Mouse (Mus musculus): ENCODE results near the gene Parp12. TPM values are rescaled to one million over a fixed set of nuclear protein-coding genes. Genes with fewer than 3 reads are reported as not detected.

The Parp12 gene
- polyA plus RNA-seq, 1 experiment from 2014 or later, result 7.1 TPM

DNA sequence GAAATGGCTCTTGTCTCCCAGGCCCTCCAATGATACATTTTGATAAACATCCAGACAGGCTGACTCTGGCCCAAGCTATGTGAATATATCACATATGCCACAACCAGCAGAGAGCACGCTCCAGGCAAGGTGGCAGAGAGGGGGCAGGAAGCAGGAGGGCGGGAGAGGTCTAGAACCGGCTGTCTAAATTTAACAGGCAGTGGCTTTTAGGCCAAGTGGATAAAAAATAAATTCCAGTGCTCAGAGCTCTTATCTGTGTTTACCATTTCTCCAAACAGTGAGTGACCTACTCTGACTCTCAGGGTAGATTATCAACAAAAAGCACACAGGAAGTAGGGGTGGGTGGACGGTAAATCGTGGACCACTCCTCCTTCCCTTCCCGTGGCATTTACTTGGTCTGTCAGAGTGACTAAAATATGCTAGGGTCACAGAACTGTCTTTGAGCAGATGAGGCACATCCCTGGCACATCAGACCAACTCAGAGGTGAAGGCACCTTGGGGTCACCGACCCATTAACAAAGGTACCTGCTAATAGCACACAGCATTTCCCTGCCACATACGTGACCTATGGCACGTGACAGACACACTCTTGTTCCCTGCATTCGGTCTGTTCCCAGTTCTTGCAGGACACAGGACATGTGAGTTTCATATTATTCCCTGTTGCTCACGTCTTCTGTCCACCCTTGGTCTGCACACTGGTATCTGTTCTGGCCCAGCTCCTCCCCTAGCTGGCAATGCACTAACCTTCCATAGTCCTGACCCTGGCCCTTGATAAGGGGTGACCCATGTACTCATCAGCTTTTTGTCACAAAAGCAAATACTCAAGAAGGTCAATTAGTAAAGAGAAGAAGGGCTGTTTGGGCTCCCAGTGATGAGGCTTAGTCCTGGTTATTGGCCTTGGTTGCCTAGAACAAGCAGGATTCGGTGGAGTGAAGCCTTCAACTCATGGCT, 58.3 kb downstream of the Parp12 start:
- Histone ChIP-seq H3K9ac (replicated peaks; ENCODE audit: low read length) (no peak overlapping the region), H3K27ac (ENCODE audit: low read length) (peak overlapping the region; percentile 80), H3K27me3 (ENCODE audit: insufficient read depth, low read length) (no peaks in the 10 kb centered on the region), H3K36me3 (ENCODE audit: insufficient read depth, low read length) (no peaks in the 10 kb centered on the region), H3K4me2 (replicated peaks; ENCODE audit: low read depth, low read length) (no peak overlapping the region), H3K9me3 (ENCODE audit: low read length) (no peaks in the 10 kb centered on the region), H3K4me3 (ENCODE audit: low read length) (no peak overlapping the region), H3K4me1 (ENCODE audit: insufficient read depth, low read length) (peaks cover 26% of the 10 kb centered on the region)
- 51% methylated on average over 12 of the region's 12 CpGs for WGBS
- ATAC-seq (ENCODE audit: low FRiP score, low TSS enrichment), result peak; percentile 53

DNA sequence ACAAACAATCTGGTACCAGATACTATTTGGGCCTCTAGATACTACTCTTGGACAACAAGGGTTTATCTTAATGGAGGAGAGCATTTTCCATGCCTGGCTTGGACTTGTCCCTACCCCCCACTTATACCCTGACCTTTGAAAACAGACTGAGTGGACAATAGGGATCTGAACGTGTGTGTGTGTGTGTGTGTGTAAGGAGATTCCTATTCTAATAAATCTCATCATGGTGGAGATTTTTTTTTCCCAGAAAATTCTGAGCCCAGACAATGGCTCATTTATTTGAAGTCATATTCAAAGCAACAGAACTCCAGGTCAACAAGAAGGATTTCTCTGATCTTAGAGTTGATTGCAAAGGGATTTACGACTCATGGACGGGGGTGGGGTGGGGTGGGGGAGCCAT, 59.2 kb downstream of the Parp12 start:
- no peak for ATAC-seq (ENCODE audit: low FRiP score, low TSS enrichment)
- H3K4me2 ChIP-seq (replicated peaks; ENCODE audit: low read depth, low read length), result no peak overlapping the region
- peak overlapping the region; percentile 80 for H3K27ac ChIP-seq (ENCODE audit: low read length)

DNA sequence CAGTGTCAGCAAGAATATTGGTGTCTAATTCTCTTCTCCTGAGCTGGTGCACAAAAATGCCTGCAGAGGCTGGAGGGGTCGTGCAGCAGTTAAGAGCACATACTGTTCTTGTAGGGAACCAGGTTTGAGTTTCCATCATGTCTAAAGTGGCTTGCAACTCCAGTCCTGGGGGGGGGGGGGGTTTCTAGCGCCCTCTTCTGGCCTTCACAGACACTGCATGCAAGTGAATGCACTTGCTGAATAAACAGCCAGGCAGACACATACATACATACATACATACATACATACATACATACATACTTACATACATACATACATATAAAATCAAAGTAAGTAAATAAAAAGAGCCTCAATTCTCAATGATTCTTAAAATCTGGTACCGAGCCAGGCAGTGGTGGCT, 59.8 kb downstream of the Parp12 start:
- no peak overlapping the region for H3K4me3 ChIP-seq (ENCODE audit: low read length)
- peaks cover 29% of the 10 kb centered on the region for H3K4me1 ChIP-seq (ENCODE audit: insufficient read depth, low read length)
- H3K4me2 ChIP-seq (replicated peaks; ENCODE audit: low read depth, low read length), result no peak overlapping the region
- H3K9me3 ChIP-seq (ENCODE audit: low read length), result no peaks in the 10 kb centered on the region
- no peaks in the 10 kb centered on the region for H3K36me3 ChIP-seq (ENCODE audit: insufficient read depth, low read length)
- 60% methylated on average over 3 of the region's 3 CpGs for WGBS
- ATAC-seq (ENCODE audit: low FRiP score, low TSS enrichment), result no peak
- 0 out of 2 replicates have a peak, but pooled peaks cover 4% of the 10 kb centered on the region for H3K27me3 ChIP-seq (ENCODE audit: insufficient read depth, low read length)
- H3K27ac ChIP-seq (ENCODE audit: low read length), result peak overlapping the region; percentile 18; the same call in 1 of the 2 replicates
- H3K9ac ChIP-seq (replicated peaks; ENCODE audit: low read length), result no peak overlapping the region

More for the DNA sequence above, 59.2 kb downstream of the Parp12 start:
- H3K27me3 ChIP-seq (ENCODE audit: insufficient read depth, low read length), result 0 out of 2 replicates have a peak, but pooled peaks cover 2% of the 10 kb centered on the region
- WGBS, result 23% methylated on average over 3 of the region's 3 CpGs
- H3K9ac ChIP-seq (replicated peaks; ENCODE audit: low read length), result no peak overlapping the region
- H3K36me3 ChIP-seq (ENCODE audit: insufficient read depth, low read length), result no peaks in the 10 kb centered on the region
- no peaks in the 10 kb centered on the region for H3K9me3 ChIP-seq (ENCODE audit: low read length)
- peaks cover 29% of the 10 kb centered on the region for H3K4me1 ChIP-seq (ENCODE audit: insufficient read depth, low read length)
- H3K4me3 ChIP-seq (ENCODE audit: low read length), result no peak overlapping the region

DNA sequence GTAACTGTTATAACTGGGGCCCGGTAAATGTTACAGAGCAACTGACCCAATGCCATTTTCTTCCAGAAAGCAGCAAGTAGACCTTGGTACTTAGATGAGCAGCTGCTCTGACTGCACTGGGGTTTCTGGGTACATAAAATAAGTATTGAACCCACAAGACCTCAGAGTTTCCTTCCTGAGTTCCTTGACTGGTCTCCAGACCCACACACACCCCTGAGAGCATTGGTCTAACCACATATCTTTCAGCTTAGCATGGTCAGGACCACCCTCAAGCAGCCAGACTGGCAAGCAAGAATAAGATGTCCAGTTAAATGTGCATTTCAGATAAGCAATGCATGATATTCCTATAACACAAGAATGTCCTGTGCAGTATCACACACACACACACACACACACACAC, 61.0 kb downstream of the Parp12 start:
- no peak overlapping the region for H3K27ac ChIP-seq (ENCODE audit: low read length)
- no peak overlapping the region for H3K4me2 ChIP-seq (replicated peaks; ENCODE audit: low read depth, low read length)
- no peak overlapping the region for H3K4me3 ChIP-seq (ENCODE audit: low read length)
- no peak overlapping the region for H3K9ac ChIP-seq (replicated peaks; ENCODE audit: low read length)
- no peak for ATAC-seq (ENCODE audit: low FRiP score, low TSS enrichment)
- no peaks in the 10 kb centered on the region for H3K9me3 ChIP-seq (ENCODE audit: low read length)
- H3K27me3 ChIP-seq (ENCODE audit: insufficient read depth, low read length), result 0 out of 2 replicates have a peak, but pooled peaks cover 4% of the 10 kb centered on the region
- peaks cover 34% of the 10 kb centered on the region for H3K4me1 ChIP-seq (ENCODE audit: insufficient read depth, low read length)
- WGBS, result 91% methylated on average over 1 of the region's 1 CpGs
- H3K36me3 ChIP-seq (ENCODE audit: insufficient read depth, low read length), result no peaks in the 10 kb centered on the region

DNA sequence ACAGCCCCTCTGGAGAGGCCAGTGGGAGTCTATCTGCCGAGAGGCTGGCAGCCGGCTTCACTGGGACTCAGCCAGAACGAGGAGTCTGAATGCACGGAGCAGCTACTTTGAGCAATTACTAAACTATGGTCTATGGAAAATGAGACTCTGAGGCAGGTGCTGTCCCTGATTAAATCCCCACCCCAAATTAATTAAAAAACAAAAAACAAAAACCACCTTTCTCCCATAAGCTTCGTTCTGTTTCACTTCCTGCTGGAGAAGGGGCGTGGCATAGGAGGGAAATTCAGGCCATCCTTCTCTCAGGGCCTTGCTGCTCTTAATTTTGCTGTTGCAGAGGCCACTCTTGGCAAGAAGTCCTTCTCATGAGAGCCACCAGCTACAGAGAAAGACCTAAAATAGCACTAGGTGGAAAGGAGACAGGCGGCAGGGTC, 62.3 kb downstream of the Parp12 start:
- H3K9me3 ChIP-seq (ENCODE audit: low read length), result no peaks in the 10 kb centered on the region
- H3K4me2 ChIP-seq (replicated peaks; ENCODE audit: low read depth, low read length), result no peak overlapping the region
- 0 out of 2 replicates have a peak, but pooled peaks cover 4% of the 10 kb centered on the region for H3K27me3 ChIP-seq (ENCODE audit: insufficient read depth, low read length)
- 55% methylated on average over 7 of the region's 7 CpGs for WGBS
- H3K27ac ChIP-seq (ENCODE audit: low read length), result no peak overlapping the region
- peaks cover 39% of the 10 kb centered on the region for H3K4me1 ChIP-seq (ENCODE audit: insufficient read depth, low read length)
- H3K36me3 ChIP-seq (ENCODE audit: insufficient read depth, low read length), result no peaks in the 10 kb centered on the region
- H3K4me3 ChIP-seq (ENCODE audit: low read length), result no peak overlapping the region
- H3K9ac ChIP-seq (replicated peaks; ENCODE audit: low read length), result no peak overlapping the region
- no peak for ATAC-seq (ENCODE audit: low FRiP score, low TSS enrichment)

DNA sequence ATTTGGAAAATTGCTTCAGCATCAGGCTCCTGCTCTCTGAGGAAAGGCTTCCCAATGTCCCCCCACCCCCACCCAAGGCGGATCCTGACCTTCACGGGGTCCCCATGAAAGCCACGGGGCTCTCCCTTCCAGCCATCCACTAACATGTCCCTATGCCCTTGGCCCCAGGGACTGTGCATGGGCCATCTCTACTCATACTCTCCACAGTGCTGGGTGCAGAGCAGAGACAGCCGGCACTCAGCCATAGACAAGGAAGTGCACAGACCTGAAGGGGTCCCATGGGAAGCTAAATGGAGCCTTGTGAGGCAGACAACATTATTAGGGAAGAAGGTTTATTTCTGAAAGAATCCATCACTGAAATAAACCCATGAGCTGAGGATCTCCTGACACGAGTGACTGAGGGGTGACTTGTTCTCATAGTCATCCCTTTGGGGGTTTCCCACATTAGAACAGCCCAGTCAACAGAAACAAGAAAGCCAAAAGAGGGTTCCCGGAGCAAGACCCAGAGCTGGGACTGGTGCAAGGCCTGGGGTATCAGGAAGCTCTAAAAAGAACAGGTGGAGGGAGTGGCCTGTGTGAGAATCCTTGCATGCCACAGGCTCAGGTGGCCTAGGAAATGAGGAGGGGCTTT, 63.2 kb downstream of the Parp12 start:
- peaks cover 32% of the 10 kb centered on the region for H3K4me1 ChIP-seq (ENCODE audit: insufficient read depth, low read length)
- no peak overlapping the region for H3K27ac ChIP-seq (ENCODE audit: low read length)
- H3K4me2 ChIP-seq (replicated peaks; ENCODE audit: low read depth, low read length), result no peak overlapping the region
- 70% methylated on average over 6 of the region's 6 CpGs for WGBS
- no peak for ATAC-seq (ENCODE audit: low FRiP score, low TSS enrichment)
- no peak overlapping the region for H3K4me3 ChIP-seq (ENCODE audit: low read length)
- H3K9me3 ChIP-seq (ENCODE audit: low read length), result no peaks in the 10 kb centered on the region
- no peak overlapping the region for H3K9ac ChIP-seq (replicated peaks; ENCODE audit: low read length)
- 0 out of 2 replicates have a peak, but pooled peaks cover 4% of the 10 kb centered on the region for H3K27me3 ChIP-seq (ENCODE audit: insufficient read depth, low read length)
- no peaks in the 10 kb centered on the region for H3K36me3 ChIP-seq (ENCODE audit: insufficient read depth, low read length)

DNA sequence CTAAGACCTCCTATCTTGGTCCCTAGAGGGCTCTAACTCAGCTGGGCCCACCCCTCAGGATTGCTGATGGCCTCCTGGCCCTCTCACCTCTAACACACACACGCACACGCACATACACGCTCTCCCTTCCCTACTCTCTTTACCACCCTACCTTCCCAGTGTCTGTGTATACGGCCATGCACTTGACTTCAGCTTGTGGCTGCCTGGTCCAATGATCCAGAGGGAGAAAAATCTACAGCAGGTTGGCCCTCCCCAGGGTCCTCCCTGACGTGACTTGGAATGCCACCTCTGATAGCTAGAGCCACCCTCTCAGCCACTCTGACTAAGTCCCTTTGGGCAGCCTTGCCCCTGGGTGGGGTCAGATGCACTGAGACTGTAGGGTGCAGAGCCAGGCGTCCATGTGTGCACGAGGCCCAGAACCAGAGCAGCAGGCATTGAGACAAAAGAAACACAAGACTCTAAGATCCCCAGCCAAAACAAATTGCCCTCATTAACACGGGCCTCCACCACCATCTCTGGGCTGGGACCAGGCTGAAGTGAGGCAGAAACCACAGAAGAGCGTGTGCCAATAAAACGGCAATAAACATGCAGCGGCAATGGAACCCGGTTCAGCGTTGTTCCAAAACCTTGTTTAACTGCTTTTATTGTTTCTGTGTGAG, 63.8 kb downstream of the Parp12 start:
- ATAC-seq (ENCODE audit: low FRiP score, low TSS enrichment), result no peak; the same call in 1 of the 2 replicates
- no peaks in the 10 kb centered on the region for H3K36me3 ChIP-seq (ENCODE audit: insufficient read depth, low read length)
- no peak overlapping the region for H3K4me2 ChIP-seq (replicated peaks; ENCODE audit: low read depth, low read length)
- 56% methylated on average over 13 of the region's 13 CpGs for WGBS
- H3K27me3 ChIP-seq (ENCODE audit: insufficient read depth, low read length), result 0 out of 2 replicates have a peak, but pooled peaks cover 4% of the 10 kb centered on the region
- peaks cover 26% of the 10 kb centered on the region for H3K4me1 ChIP-seq (ENCODE audit: insufficient read depth, low read length)
- no peak overlapping the region for H3K4me3 ChIP-seq (ENCODE audit: low read length)
- no peak overlapping the region for H3K27ac ChIP-seq (ENCODE audit: low read length)
- H3K9ac ChIP-seq (replicated peaks; ENCODE audit: low read length), result no peak overlapping the region
- H3K9me3 ChIP-seq (ENCODE audit: low read length), result no peaks in the 10 kb centered on the region

DNA sequence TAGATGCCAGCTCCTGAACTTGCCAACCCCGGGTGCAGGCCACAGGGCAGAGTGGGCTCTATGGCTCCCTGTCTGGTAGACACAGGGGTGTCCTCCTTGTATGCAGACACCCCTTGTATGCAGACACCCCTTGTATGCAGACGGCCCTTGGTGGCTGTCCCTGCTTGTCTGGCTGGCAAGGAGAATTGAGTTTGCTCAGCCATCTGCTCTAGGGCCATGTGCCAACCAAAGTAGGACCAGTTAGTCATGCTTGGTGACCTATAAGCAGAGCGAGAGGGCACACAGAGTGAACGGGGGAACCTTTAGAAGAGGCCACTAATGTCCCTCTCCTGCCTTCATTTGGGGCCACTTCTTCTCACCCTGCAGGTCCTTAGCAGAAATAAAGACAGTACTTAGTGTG, 65.5 kb downstream of the Parp12 start:
- no peak for ATAC-seq (ENCODE audit: low FRiP score, low TSS enrichment)
- Histone ChIP-seq H3K4me1 (ENCODE audit: insufficient read depth, low read length) (peaks cover 24% of the 10 kb centered on the region), H3K27ac (ENCODE audit: low read length) (no peak overlapping the region), H3K4me3 (ENCODE audit: low read length) (no peak overlapping the region), H3K27me3 (ENCODE audit: insufficient read depth, low read length) (0 out of 2 replicates have a peak, but pooled peaks cover 4% of the 10 kb centered on the region), H3K36me3 (ENCODE audit: insufficient read depth, low read length) (no peaks in the 10 kb centered on the region), H3K4me2 (replicated peaks; ENCODE audit: low read depth, low read length) (no peak overlapping the region), H3K9ac (replicated peaks; ENCODE audit: low read length) (no peak overlapping the region), H3K9me3 (ENCODE audit: low read length) (no peaks in the 10 kb centered on the region)
- 81% methylated on average over 4 of the region's 4 CpGs for WGBS

DNA sequence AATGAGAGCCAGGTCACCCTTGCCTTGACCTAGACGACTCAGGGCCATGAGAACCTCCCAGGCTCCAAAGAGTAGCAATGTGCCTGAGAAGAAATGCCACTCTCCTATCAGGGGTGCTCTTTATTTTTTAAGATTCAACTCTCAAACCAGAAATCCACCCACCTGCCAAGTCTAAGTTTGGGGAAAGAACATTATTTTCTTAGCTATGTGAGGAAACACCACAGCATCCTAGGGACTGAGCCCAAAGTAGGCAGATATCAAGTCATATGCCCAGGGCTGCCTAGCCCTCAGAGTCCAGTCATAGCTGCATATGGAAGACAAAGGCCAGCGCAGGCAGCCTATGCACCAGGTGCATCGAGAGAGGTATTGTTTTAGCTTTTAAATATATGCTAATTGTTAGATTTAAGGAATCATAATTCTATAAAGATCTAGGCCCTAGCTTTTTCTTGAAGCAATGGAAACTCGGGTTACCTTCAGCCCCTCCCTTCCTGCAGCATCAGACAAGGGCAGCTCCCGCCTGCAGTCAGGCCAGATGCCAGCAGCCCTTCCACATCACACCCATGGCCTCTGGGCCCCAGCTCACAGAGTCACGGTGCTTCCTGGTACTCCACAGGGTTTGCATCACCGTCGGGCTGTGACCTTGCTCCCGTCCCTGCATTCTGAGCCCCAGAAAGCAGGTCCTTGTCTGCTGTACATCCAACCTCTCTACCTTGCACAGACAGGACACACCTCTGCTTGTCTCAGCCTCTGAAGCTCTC, 66.2 kb downstream of the Parp12 start:
- ATAC-seq (ENCODE audit: low FRiP score, low TSS enrichment), result no peak
- H3K36me3 ChIP-seq (ENCODE audit: insufficient read depth, low read length), result no peaks in the 10 kb centered on the region
- peaks cover 24% of the 10 kb centered on the region for H3K4me1 ChIP-seq (ENCODE audit: insufficient read depth, low read length)
- H3K27ac ChIP-seq (ENCODE audit: low read length), result no peak overlapping the region
- H3K27me3 ChIP-seq (ENCODE audit: insufficient read depth, low read length), result 0 out of 2 replicates have a peak, but pooled peaks cover 4% of the 10 kb centered on the region
- H3K9ac ChIP-seq (replicated peaks; ENCODE audit: low read length), result no peak overlapping the region
- no peak overlapping the region for H3K4me3 ChIP-seq (ENCODE audit: low read length)
- H3K4me2 ChIP-seq (replicated peaks; ENCODE audit: low read depth, low read length), result no peak overlapping the region
- WGBS, result 63% methylated on average over 9 of the region's 9 CpGs
- no peaks in the 10 kb centered on the region for H3K9me3 ChIP-seq (ENCODE audit: low read length)
